In the genomic region with DNA sequence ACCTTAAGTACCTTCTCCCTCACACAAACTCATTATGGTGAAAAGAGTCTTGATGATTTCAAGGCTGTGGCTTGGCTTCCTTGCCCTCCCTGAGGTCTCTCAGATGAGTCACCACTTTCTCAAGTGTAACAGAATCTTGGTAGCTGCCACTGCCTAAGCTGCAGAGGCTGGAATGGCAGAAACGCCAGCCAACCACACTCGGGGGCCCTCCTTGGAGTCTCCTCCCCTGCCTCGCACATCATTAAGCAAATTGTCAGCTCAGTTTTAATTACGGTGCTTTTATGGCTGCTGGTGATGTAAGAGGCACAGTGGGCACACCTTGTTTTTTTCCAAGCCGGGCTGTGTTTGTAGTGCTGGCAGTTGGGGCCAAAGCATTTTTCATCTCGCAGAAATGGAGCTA, we compare ENCODE assay signal across 11 mouse cellular contexts.
DNase-seq lines count a peak whose midpoint lies in the region; TF ChIP-seq lines count a peak whose summit lies in the region.
"Had no signal": no experiment of that assay in that cellular context is flagged by ENCODE, and none has a peak within 500 bp of the region (broad histone marks: within the 10 kb centered on the region; RNA-seq: fewer than 3 reads in every experiment).

No protein-coding gene starts in this region.

- no peaks in the 10 kb centered on the region for H3K79me2 ChIP-seq in myocyte (ENCODE audit: control insufficient read depth, insufficient read depth)

- H3K27ac ChIP-seq in cerebellum, adult 2 months (ENCODE audit: insufficient read depth, low read length): no peak overlapping the region
- H3K27ac ChIP-seq: liver, embryonic 13.5 days had no signal

- H3ac ChIP-seq in myocyte (ENCODE audit: control insufficient read depth, insufficient read length): no peak overlapping the region

- TF ChIP-seq POLR2A in myocyte (IDR thresholded peaks at IDR 0.05; ENCODE audit: insufficient read length, low read depth): no peak
- TF ChIP-seq POLR2A in cerebellum, adult 2 months (IDR thresholded peaks at IDR 0.05; ENCODE audit: borderline replicate concordance, insufficient read depth, low read length): no peak

- H3K36me3 ChIP-seq in myocyte (ENCODE audit: control insufficient read depth, insufficient read depth): no peaks in the 10 kb centered on the region
- H3K36me3 ChIP-seq: liver, embryonic 13.5 days had no signal

- peak; percentile 3 for DNase-seq in layer of hippocampus, adult 9-11 months
- DNase-seq in layer of hippocampus, adult 9-10 months (ENCODE audit: low spot score): no peak
- DNase-seq in brain, adult 2 months (ENCODE audit: low read depth, low spot score): peak; percentile 20
- DNase-seq in kidney, adult 9 months: peak; percentile 41
- DNase-seq in urinary bladder, postnatal 10 days (ENCODE audit: low spot score): no peak
- DNase-seq in cerebellum, adult 2 months: no peak
- DNase-seq in left cerebral cortex, adult 11 months (ENCODE audit: low spot score): no peak
- DNase-seq: cerebellum, adult 11-12 months; heart, adult 11 months; liver, embryonic 13.5 days had no signal

- 44% methylated on average over 6 of the region's 6 CpGs for WGBS in cerebellum, adult 2 months

- no peak for TF ChIP-seq CTCF in cerebellum, adult 2 months (IDR thresholded peaks at IDR 0.05; ENCODE audit: borderline replicate concordance, insufficient read depth, low read depth, low read length)

- no peak overlapping the region for H3K4me3 ChIP-seq in myocyte
- no peak overlapping the region for H3K4me3 ChIP-seq in cerebellum, adult 2 months (replicated peaks; ENCODE audit: insufficient read depth, low read depth, low read length)
- H3K4me3 ChIP-seq: liver, embryonic 13.5 days had no signal

- H3K4me1 ChIP-seq in cerebellum, adult 2 months (ENCODE audit: control insufficient read depth, insufficient read depth, low read length): no peaks in the 10 kb centered on the region
- H3K4me1 ChIP-seq: liver, embryonic 13.5 days had no signal

- no peaks in the 10 kb centered on the region for H3K27me3 ChIP-seq in myocyte (ENCODE audit: control insufficient read depth, insufficient read depth, insufficient read length)
- no peaks in the 10 kb centered on the region for H3K27me3 ChIP-seq in cerebellum, adult 2 months (ENCODE audit: control insufficient read depth, insufficient read depth, low read length)
- H3K27me3 ChIP-seq: liver, embryonic 13.5 days had no signal

- peak overlapping the region; percentile 25 for H3K4me2 ChIP-seq in myocyte (ENCODE audit: low read depth)
- H3K4me2 ChIP-seq: liver, embryonic 13.5 days had no signal

TF ChIP-seq in myocyte, 11 proteins besides CTCF, POLR2A, EP300 and RAD21:
- TF ChIP-seq MYOD1 (IDR thresholded peaks at IDR 0.05; ENCODE audit: control insufficient read depth in 1 of 3, insufficient read length in 2 of 3, low read depth in 2 of 3) (no peak), REST (IDR thresholded peaks at IDR 0.05; ENCODE audit: insufficient read depth, insufficient read length) (no peak), USF1 (IDR thresholded peaks at IDR 0.05; ENCODE audit: low read depth) (no peak), SRF (IDR thresholded peaks at IDR 0.05; ENCODE audit: control insufficient read depth, insufficient read length, low read depth) (no peak), MYOG (IDR thresholded peaks at IDR 0.05; ENCODE audit: control insufficient read depth in 1 of 3, insufficient read depth in 1 of 3, insufficient read length in 2 of 3, low read depth in 2 of 3) (no peak), TCF3 (IDR thresholded peaks at IDR 0.05; ENCODE audit: insufficient read length, low read depth) (no peak), MAX (IDR thresholded peaks at IDR 0.05; ENCODE audit: low read depth) (no peak), E2F4 (IDR thresholded peaks at IDR 0.05; ENCODE audit: insufficient read depth) (no peak), POLR2AphosphoS2 (IDR thresholded peaks at IDR 0.05; ENCODE audit: insufficient read length, low read depth) (no peak), CEBPB (IDR thresholded peaks at IDR 0.05; ENCODE audit: insufficient read depth, poor library complexity, severe bottlenecking) (no peak), TCF12 (IDR thresholded peaks at IDR 0.05; ENCODE audit: insufficient read depth, poor library complexity, severe bottlenecking) (no peak)

Comparison
In these comparisons a context has a peak if more than half of its experiments do, and no peak if none do; other contexts are left out.
1. DNase-seq: peak in layer of hippocampus, adult 9-11 months (single experiment), brain, adult 2 months (single experiment) and kidney, adult 9 months (single experiment); none in layer of hippocampus, adult 9-10 months (single experiment), urinary bladder, postnatal 10 days (single experiment), cerebellum, adult 2 months (0 of 2) and left cerebral cortex, adult 11 months (single experiment).